Mouse (Mus musculus): ENCODE measurements around the gene Uqcrc2.

The Uqcrc2 gene

GRCm38 (mm10) chr7:120634711-120635361, at the start of gene Uqcrc2:
Gene Uqcrc2, plus strand, starts transcription at chr7:120635176.
- peak; percentile 94 for DNase-seq (ENCODE audit: low read depth, low spot score)

GRCm38 (mm10) chr7:120597203-120597743, 37.7 kb upstream of the Uqcrc2 start:
- DNase-seq (ENCODE audit: low read depth, low spot score): no peak

GRCm38 (mm10) chr7:120597744-120598243, 37.2 kb upstream of the Uqcrc2 start:
- peak; percentile 15 for DNase-seq (ENCODE audit: low read depth, low spot score)

GRCm38 (mm10) chr7:120598355-120598754, 36.6 kb upstream of the Uqcrc2 start:
- DNase-seq (ENCODE audit: low read depth, low spot score): no peak

GRCm38 (mm10) chr7:120620075-120620771, 14.8 kb upstream of the Uqcrc2 start:
- no peak for DNase-seq (ENCODE audit: low read depth, low spot score)

GRCm38 (mm10) chr7:120620841-120621240, 14.1 kb upstream of the Uqcrc2 start:
- no peak for DNase-seq (ENCODE audit: low read depth, low spot score)

GRCm38 (mm10) chr7:120632518-120632917, 2.5 kb upstream of the Uqcrc2 start:
- DNase-seq (ENCODE audit: low read depth, low spot score): peak; percentile 12

GRCm38 (mm10) chr7:120634301-120634700, 675 bp upstream of the Uqcrc2 start:
- DNase-seq (ENCODE audit: low read depth, low spot score): peak; percentile 26

- no peak for DNase-seq (ENCODE audit: low read depth, low spot score)
These were observed 396 bp downstream of the Uqcrc2 start for GRCm38 (mm10) chr7:120635362-120635781.

GRCm38 (mm10) chr7:120635821-120636220, 845 bp downstream of the Uqcrc2 start:
- DNase-seq (ENCODE audit: low read depth, low spot score): no peak

GRCm38 (mm10) chr7:120643217-120643616, 8.2 kb downstream of the Uqcrc2 start:
- peak; percentile 54 for DNase-seq (ENCODE audit: low read depth, low spot score)

GRCm38 (mm10) chr7:120647849-120648248, 12.9 kb downstream of the Uqcrc2 start:
- no peak for DNase-seq (ENCODE audit: low read depth, low spot score)

GRCm38 (mm10) chr7:120662079-120662478, 27.1 kb downstream of the Uqcrc2 start:
- DNase-seq (ENCODE audit: low read depth, low spot score): no peak

- peak; percentile 69 for DNase-seq (ENCODE audit: low read depth, low spot score)
These were observed 35.3 kb downstream of the Uqcrc2 start, which contains the start of gene Pdzd9 for GRCm38 (mm10) chr7:120670153-120670875. Gene Pdzd9, minus strand, starts transcription at chr7:120670343.

GRCm38 (mm10) chr7:120671271-120671670, 36.3 kb downstream of the Uqcrc2 start:
- no peak for DNase-seq (ENCODE audit: low read depth, low spot score)

GRCm38 (mm10) chr7:120677001-120677643, 42.1 kb downstream of the Uqcrc2 start, which contains the start of gene Mosmo:
Gene Mosmo, plus strand, starts transcription at chr7:120677618.
- peak; percentile 72 for DNase-seq (ENCODE audit: low read depth, low spot score)

GRCm38 (mm10) chr7:120677764-120678531, 43.0 kb downstream of the Uqcrc2 start:
- no peak for DNase-seq (ENCODE audit: low read depth, low spot score)

GRCm38 (mm10) chr7:120679023-120679422, 44.0 kb downstream of the Uqcrc2 start:
- DNase-seq (ENCODE audit: low read depth, low spot score): no peak

- no peak for DNase-seq (ENCODE audit: low read depth, low spot score)
These were observed 47.0 kb downstream of the Uqcrc2 start for GRCm38 (mm10) chr7:120682002-120682401.

- DNase-seq (ENCODE audit: low read depth, low spot score): no peak
These were observed 49.8 kb downstream of the Uqcrc2 start for GRCm38 (mm10) chr7:120684731-120685161.

Measured in R1 (cell line).